Mouse (Mus musculus) neural tube, embryonic 15.5 days (tissue): ENCODE results near the gene Eci2. TPM values are rescaled to one million over a fixed set of nuclear protein-coding genes. Genes with fewer than 3 reads are reported as not detected.
"Not testable (repeated sequence)": the region's sequence is repeated elsewhere in the genome, so short reads cannot be mapped to it uniquely, and the experiment has no call there.

Experiments
- ATAC-seq: fragments of 200-750 bp; cut with Nextera tagmentation; 2 replicates; pipeline ENCODE4 v1.8.0; 2017; ENCODE audit warnings: mild to moderate bottlenecking, moderate TSS enrichment, moderate library complexity; ENCODE audit not compliant: low FRiP score
- H3K27ac ChIP-seq: fragments of 300-500 bp; sonication (generic); replicated peaks from 2 replicates; pipeline ENCODE4 v1.5.1; 2015; ENCODE audit warnings: mild to moderate bottlenecking, inconsistent platforms
- H3K27me3 ChIP-seq: fragments of 300-500 bp; sonication (generic); replicated peaks from 2 replicates; pipeline ENCODE4 v1.6.1; 2015; ENCODE audit warnings: inconsistent platforms
- H3K36me3 ChIP-seq: fragments of 300-500 bp; sonication (generic); 2 replicates; pipeline ENCODE4 v1.6.1; 2015; ENCODE audit warnings: inconsistent platforms
- H3K4me1 ChIP-seq: fragments of 300-500 bp; sonication (generic); 2 replicates; pipeline ENCODE4 v1.6.1; 2015; ENCODE audit warnings: inconsistent platforms
- H3K4me2 ChIP-seq: fragments of 300-500 bp; sonication (generic); 2 replicates; pipeline ENCODE4 v1.6.1; 2015; ENCODE audit warnings: inconsistent platforms, mild to moderate bottlenecking, moderate library complexity
- H3K4me3 ChIP-seq: fragments of 300-500 bp; sonication (generic); replicated peaks from 2 replicates; pipeline ENCODE4 v1.5.1; 2015; ENCODE audit warnings: mild to moderate bottlenecking, inconsistent platforms
- H3K9ac ChIP-seq: fragments of 300-500 bp; sonication (generic); replicated peaks from 2 replicates; pipeline ENCODE4 v1.6.1; 2015; ENCODE audit warnings: mild to moderate bottlenecking, inconsistent platforms
- H3K9me3 ChIP-seq: fragments of 300-500 bp; sonication (generic); replicated peaks from 2 replicates; pipeline ENCODE4 v1.6.1; 2016; ENCODE audit warnings: inconsistent platforms
- WGBS: fragments of 180-500 bp; shearing (Covaris S2); methylation state at CpG from one replicate; pipeline ENCODE4 v1.1.7; 2015; ENCODE audit warnings: mixed read lengths; 5-methylcytosine and 5-hydroxymethylcytosine counted together
- polyA plus RNA-seq: library from polyadenylated mRNA; unstranded; fragments of >200 nt; fragmentation: Nextera tagmentation; extraction: Ambion mirVana; gene quantifications from 2 replicates; pipeline ENCODE4 v1.2.1, GENCODE M21; 2015

The Eci2 gene
- polyA plus RNA-seq, 1 experiment from 2014 or later, result 93.0 TPM

GRCm38 (mm10) chr13:35030979-35031683 lies 4.2 kb upstream of the Eci2 start:
- Histone ChIP-seq H3K9me3 (no peaks in the 10 kb centered on the region), H3K36me3 (no peaks in the 10 kb centered on the region), H3K4me2 (no peak overlapping the region), H3K4me1 (no peaks in the 10 kb centered on the region), H3K4me3 (no peak overlapping the region), H3K27me3 (no peaks in the 10 kb centered on the region), H3K27ac (no peak overlapping the region), H3K9ac (no peak overlapping the region)
- WGBS, result 85% methylated on average over 7 of the region's 7 CpGs
- ATAC-seq, result no peak

GRCm38 (mm10) chr13:35028365-35028764 lies 1.5 kb upstream of the Eci2 start:
- no peak for ATAC-seq
- Histone ChIP-seq H3K9me3 (no peaks in the 10 kb centered on the region), H3K36me3 (no peaks in the 10 kb centered on the region), H3K9ac (no peak overlapping the region), H3K27me3 (no peaks in the 10 kb centered on the region), H3K4me1 (no peaks in the 10 kb centered on the region), H3K27ac (no peak overlapping the region), H3K4me3 (no peak overlapping the region), H3K4me2 (no peak overlapping the region)
- WGBS, result 87% methylated on average over 3 of the region's 3 CpGs

- ATAC-seq, result not testable (repeated sequence)
- 66% methylated on average over 1 of the region's 1 CpGs for WGBS
Observed at GRCm38 (mm10) chr13:35023401-35023800, 3.5 kb downstream of the Eci2 start.

GRCm38 (mm10) chr13:35020383-35020782 lies 6.5 kb downstream of the Eci2 start:
- Histone ChIP-seq H3K36me3 (no peaks in the 10 kb centered on the region), H3K27me3 (no peaks in the 10 kb centered on the region), H3K4me1 (no peaks in the 10 kb centered on the region), H3K4me3 (no peak overlapping the region), H3K27ac (no peak overlapping the region), H3K9me3 (no peaks in the 10 kb centered on the region), H3K4me2 (no peak overlapping the region), H3K9ac (no peak overlapping the region)
- ATAC-seq, result no peak
- 77% methylated on average over 3 of the region's 3 CpGs for WGBS

More at GRCm38 (mm10) chr13:35023401-35023800, 3.5 kb downstream of the Eci2 start:
- not testable (repeated sequence) for H3K9ac ChIP-seq, H3K4me3 ChIP-seq, H3K4me2 ChIP-seq, H3K9me3 ChIP-seq, H3K4me1 ChIP-seq, H3K36me3 ChIP-seq, H3K27me3 ChIP-seq, H3K27ac ChIP-seq

- H3K9ac ChIP-seq, result no peak overlapping the region
- WGBS, result 85% methylated on average over 7 of the region's 7 CpGs
- no peaks in the 10 kb centered on the region for H3K36me3 ChIP-seq
- H3K9me3 ChIP-seq, result no peaks in the 10 kb centered on the region
- no peaks in the 10 kb centered on the region for H3K27me3 ChIP-seq
- no peak overlapping the region for H3K4me2 ChIP-seq
- H3K27ac ChIP-seq, result no peak overlapping the region
- H3K4me1 ChIP-seq, result no peaks in the 10 kb centered on the region
- H3K4me3 ChIP-seq, result no peak overlapping the region
- ATAC-seq, result no peak
Observed at GRCm38 (mm10) chr13:35018866-35019536, 7.9 kb downstream of the Eci2 start.

- H3K4me1 ChIP-seq, result no peaks in the 10 kb centered on the region
- 89% methylated on average over 6 of the region's 6 CpGs for WGBS
- H3K4me2 ChIP-seq, result no peak overlapping the region
- H3K27me3 ChIP-seq, result no peaks in the 10 kb centered on the region
- H3K9ac ChIP-seq, result no peak overlapping the region
- no peak overlapping the region for H3K4me3 ChIP-seq
- H3K9me3 ChIP-seq, result no peaks in the 10 kb centered on the region
- no peaks in the 10 kb centered on the region for H3K36me3 ChIP-seq
- no peak for ATAC-seq
- H3K27ac ChIP-seq, result no peak overlapping the region
Observed at GRCm38 (mm10) chr13:35017392-35017791, 9.5 kb downstream of the Eci2 start.

- no peak overlapping the region for H3K9ac ChIP-seq
- no peak overlapping the region for H3K27ac ChIP-seq
- H3K36me3 ChIP-seq, result no peaks in the 10 kb centered on the region
- H3K9me3 ChIP-seq, result no peaks in the 10 kb centered on the region
- no peak overlapping the region for H3K4me3 ChIP-seq
- WGBS, result 100% methylated on average over 1 of the region's 1 CpGs
- H3K4me1 ChIP-seq, result no peaks in the 10 kb centered on the region
- no peak for ATAC-seq
- no peaks in the 10 kb centered on the region for H3K27me3 ChIP-seq
- no peak overlapping the region for H3K4me2 ChIP-seq
Observed at GRCm38 (mm10) chr13:35016067-35016466, 10.8 kb downstream of the Eci2 start.

GRCm38 (mm10) chr13:34995925-34996324 lies 31.0 kb downstream of the Eci2 start:
- H3K4me1 ChIP-seq, result peaks cover 31% of the 10 kb centered on the region
- H3K9me3 ChIP-seq, result 0 out of 2 replicates have a peak, but pooled peaks cover 4% of the 10 kb centered on the region
- ATAC-seq, result no peak
- no peak overlapping the region for H3K4me2 ChIP-seq
- H3K4me3 ChIP-seq, result no peak overlapping the region
- no peak overlapping the region for H3K27ac ChIP-seq
- no peaks in the 10 kb centered on the region for H3K27me3 ChIP-seq
- 83% methylated on average over 2 of the region's 2 CpGs for WGBS
- H3K36me3 ChIP-seq, result no peaks in the 10 kb centered on the region
- H3K9ac ChIP-seq, result no peak overlapping the region

- 1% methylated on average over 33 of the region's 33 CpGs for WGBS
- Histone ChIP-seq H3K27ac (peak overlapping the region; percentile 80), H3K9ac (peak overlapping the region; percentile 64), H3K4me3 (peak overlapping the region; percentile 59), H3K27me3 (no peaks in the 10 kb centered on the region), H3K9me3 (0 out of 2 replicates have a peak, but pooled peaks cover 4% of the 10 kb centered on the region), H3K4me1 (peaks cover 31% of the 10 kb centered on the region), H3K4me2 (peak overlapping the region; percentile 75), H3K36me3 (peaks cover 7% of the 10 kb centered on the region)
- ATAC-seq, result peak; percentile 98
Observed at GRCm38 (mm10) chr13:34993983-34994811, 32.7 kb downstream of the Eci2 start.

GRCm38 (mm10) chr13:34993595-34993982 lies 33.3 kb downstream of the Eci2 start:
- under 1% methylated on average over 22 of the region's 22 CpGs for WGBS
- peaks cover 10% of the 10 kb centered on the region for H3K36me3 ChIP-seq
- ATAC-seq, result peak; percentile 76
- peak overlapping the region; percentile 59 for H3K4me3 ChIP-seq
- H3K4me2 ChIP-seq, result peak overlapping the region; percentile 75
- peak overlapping the region; percentile 80 for H3K27ac ChIP-seq
- peaks cover 31% of the 10 kb centered on the region for H3K4me1 ChIP-seq
- no peaks in the 10 kb centered on the region for H3K27me3 ChIP-seq
- H3K9me3 ChIP-seq, result 0 out of 2 replicates have a peak, but pooled peaks cover 2% of the 10 kb centered on the region
- H3K9ac ChIP-seq, result peak overlapping the region; percentile 64

- Histone ChIP-seq H3K36me3 (peaks cover 15% of the 10 kb centered on the region), H3K4me3 (peak overlapping the region; percentile 59), H3K27ac (peak overlapping the region; percentile 80; the same call in 1 of the 2 replicates), H3K9me3 (no peaks in the 10 kb centered on the region), H3K4me1 (peaks cover 31% of the 10 kb centered on the region), H3K27me3 (no peaks in the 10 kb centered on the region), H3K9ac (peak overlapping the region; percentile 64; the same call in 1 of the 2 replicates), H3K4me2 (peak overlapping the region; percentile 75)
- WGBS, result 80% methylated on average over 4 of the region's 4 CpGs
- ATAC-seq, result no peak
Observed at GRCm38 (mm10) chr13:34993085-34993484, 33.8 kb downstream of the Eci2 start.
